Mouse (Mus musculus) bone marrow macrophage, adult 2 months (primary cell): ENCODE measurements around the gene Cyb561. TPM values are rescaled to one million over a fixed set of nuclear protein-coding genes. Genes with fewer than 3 reads are reported as not detected.

Experiments
- H3K27ac ChIP-seq: 2 replicates; pipeline ENCODE4 v1.5.1; 2012; ENCODE audit warnings: low read depth, low read length; ENCODE audit not compliant: insufficient read depth
- H3K4me1 ChIP-seq: 2 replicates; pipeline ENCODE4 v1.6.1; 2012; ENCODE audit warnings: low read length; ENCODE audit not compliant: control insufficient read depth, insufficient read depth
- H3K4me3 ChIP-seq: 2 replicates; pipeline ENCODE4 v1.5.1; 2012; ENCODE audit warnings: mild to moderate bottlenecking, low read length, moderate library complexity; ENCODE audit not compliant: insufficient read depth
- CTCF ChIP-seq: IDR thresholded peaks from 2 replicates; pipeline ENCODE4 v1.5.1; 2012; ENCODE audit warnings: low read depth, mild to moderate bottlenecking, low read length, moderate library complexity
- POLR2A ChIP-seq: IDR thresholded peaks from 2 replicates; pipeline ENCODE4 v1.6.1; 2012; ENCODE audit warnings: mild to moderate bottlenecking, low read depth, low read length, borderline replicate concordance
- polyA plus RNA-seq: library from polyadenylated mRNA; stranded (reverse); fragments of >200 nt; gene quantifications from 2 replicates; pipeline ENCODE4 v1.2.4, GENCODE M21; 2012; ENCODE audit not compliant: missing spikeins, insufficient read depth, insufficient read length

Cyb561 gene
- polyA plus RNA-seq, 1 experiment, result not detected

DNA sequence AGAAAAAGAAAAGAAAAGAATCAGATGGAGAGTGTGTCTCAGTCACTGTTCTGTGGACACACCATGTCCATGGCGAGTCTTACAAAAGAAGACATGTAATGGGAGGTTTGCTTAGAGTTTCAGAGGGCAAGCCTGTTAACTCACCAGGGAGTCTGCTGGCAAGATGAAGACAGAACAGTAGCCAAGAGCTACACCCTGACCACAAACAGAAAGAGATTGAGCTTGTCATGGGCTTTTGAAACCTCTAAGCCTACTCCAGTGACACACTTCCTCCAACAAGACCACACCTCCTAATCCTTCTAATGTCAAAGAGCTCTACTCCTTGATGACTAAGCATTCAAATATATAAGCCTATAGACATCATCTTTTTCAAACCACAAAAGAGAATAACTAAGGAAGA is 45.8 kb downstream of the Cyb561 start:
- TF ChIP-seq CTCF, result no peak
- TF ChIP-seq POLR2A, result no peak
- Histone ChIP-seq H3K27ac (no peak overlapping the region), H3K4me3 (no peak overlapping the region), H3K4me1 (peaks cover 12% of the 10 kb centered on the region)

DNA sequence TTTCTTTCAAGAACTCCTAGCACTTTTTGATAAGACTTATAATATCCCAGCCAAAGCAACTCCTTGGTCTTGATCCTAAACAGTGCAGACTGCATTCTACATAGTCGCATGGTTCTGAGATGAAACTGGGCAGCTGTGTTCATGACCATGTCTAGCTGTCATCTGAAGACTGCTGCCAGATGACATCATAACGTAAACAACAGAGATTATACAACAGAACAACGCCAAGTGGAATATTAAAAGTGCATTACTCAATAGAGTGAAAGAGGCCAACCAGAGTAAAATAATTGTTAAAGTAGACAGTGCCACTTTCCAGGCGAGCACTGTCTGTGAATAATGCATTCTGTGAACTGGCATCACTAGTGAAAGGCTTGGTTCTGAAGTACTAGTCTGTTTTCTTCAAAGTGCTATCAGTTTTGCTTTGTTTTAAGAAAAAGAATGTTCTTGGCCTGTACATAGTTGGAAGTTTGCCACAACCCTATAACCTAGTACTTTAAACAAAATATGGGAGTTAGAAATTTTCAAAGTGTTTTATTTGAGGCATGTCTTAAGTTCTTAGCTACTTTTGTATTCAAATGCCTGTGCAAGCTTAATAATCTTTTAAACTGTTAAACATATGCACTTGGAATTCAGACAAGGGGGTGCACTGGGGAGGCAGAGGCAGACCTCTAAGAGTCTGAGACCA is 47.5 kb downstream of the Cyb561 start:
- TF ChIP-seq CTCF, result no peak
- TF ChIP-seq POLR2A, result no peak
- no peak overlapping the region for H3K4me3 ChIP-seq
- no peak overlapping the region for H3K27ac ChIP-seq
- peaks cover 18% of the 10 kb centered on the region for H3K4me1 ChIP-seq

DNA sequence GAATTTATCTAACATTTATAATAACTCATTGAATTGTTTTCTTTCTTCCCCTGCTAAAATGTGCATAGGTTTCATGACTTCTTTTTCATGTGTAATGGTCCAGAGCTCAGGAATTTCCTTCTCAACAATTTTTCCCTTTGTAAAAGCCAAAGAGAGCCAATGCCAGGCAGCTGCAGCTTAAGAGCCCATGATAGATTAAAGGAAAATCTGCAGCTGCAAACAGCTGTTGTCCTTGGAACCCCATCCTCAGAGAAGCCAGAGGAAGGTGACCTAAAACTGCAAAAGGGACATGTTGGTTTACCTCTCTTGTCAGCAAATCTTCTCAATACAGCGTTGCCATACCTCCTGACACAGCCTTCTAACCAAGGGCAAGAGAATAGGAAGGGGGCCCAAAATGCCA is 50.2 kb downstream of the Cyb561 start:
- peaks cover 29% of the 10 kb centered on the region for H3K4me1 ChIP-seq
- no peak overlapping the region for H3K4me3 ChIP-seq
- TF ChIP-seq POLR2A, result no peak
- no peak for TF ChIP-seq CTCF
- no peak overlapping the region for H3K27ac ChIP-seq

DNA sequence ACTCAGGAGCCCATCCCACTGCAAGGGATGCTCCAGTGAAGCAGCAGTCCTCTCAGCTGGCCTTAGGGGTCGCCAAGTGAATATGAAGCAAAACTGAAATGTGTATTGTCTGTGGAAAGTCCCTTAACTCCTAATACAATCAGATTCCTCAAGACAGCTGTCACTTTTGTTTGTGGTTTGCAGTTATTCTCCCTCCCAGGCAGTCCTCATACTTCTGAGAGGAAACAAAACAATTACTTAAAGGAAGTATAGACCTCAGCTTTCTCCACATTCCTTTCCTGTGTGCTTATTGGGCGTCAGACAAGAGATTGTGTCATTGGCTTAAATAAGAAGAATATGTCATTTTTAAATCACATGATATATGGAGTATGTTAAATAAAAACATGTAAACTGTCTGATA is 51.6 kb downstream of the Cyb561 start:
- Histone ChIP-seq H3K4me1 (peaks cover 29% of the 10 kb centered on the region), H3K27ac (peak overlapping the region; percentile 88), H3K4me3 (peak overlapping the region; percentile 52)
- TF ChIP-seq CTCF, result no peak
- no peak for TF ChIP-seq POLR2A

DNA sequence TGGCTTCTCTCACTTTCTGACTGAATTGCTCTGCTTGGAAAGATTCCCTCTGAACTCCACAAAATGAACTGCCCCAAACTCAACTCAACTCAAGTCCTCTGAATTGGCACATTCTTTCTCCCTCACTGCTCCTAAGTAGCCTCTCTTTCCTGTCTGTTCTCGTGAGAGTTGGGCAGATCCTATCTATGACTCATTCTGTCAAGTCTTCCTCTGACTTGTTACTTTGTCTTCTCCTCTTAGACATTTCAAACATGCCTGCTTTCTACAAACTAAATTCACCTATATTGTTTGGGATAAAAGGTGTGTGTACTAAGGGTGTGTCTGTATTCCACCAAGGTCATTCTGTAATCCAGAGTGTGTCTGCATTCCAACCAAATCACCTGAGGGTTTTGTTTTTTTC is 54.0 kb downstream of the Cyb561 start:
- Histone ChIP-seq H3K4me3 (no peak overlapping the region), H3K4me1 (peaks cover 22% of the 10 kb centered on the region)
- TF ChIP-seq CTCF (no peak), POLR2A (no peak)

DNA sequence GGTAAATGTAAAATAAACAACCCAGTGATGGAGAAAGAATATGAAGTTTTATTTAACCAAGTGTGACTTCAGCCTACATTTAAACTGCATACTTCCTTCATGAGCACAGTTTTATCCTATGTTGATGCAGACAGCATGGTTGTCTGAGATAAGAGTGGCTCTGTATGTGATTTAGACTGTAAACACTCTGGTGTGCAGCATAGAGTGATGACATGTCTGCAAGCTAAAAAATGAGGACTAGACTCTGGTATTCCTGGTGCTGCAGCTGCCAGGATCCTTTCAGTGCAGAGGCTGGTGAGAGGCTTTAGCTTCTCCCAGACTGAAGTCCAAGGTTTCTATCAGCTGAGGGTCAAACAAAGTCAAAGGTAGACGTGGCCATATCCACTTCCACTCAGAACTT is 65.9 kb downstream of the Cyb561 start:
- Histone ChIP-seq H3K27ac (no peak overlapping the region), H3K4me3 (no peak overlapping the region), H3K4me1 (no peaks in the 10 kb centered on the region)
- no peak for TF ChIP-seq CTCF
- TF ChIP-seq POLR2A, result no peak

More for the DNA sequence above, 54.0 kb downstream of the Cyb561 start:
- H3K27ac ChIP-seq, result no peak overlapping the region

DNA sequence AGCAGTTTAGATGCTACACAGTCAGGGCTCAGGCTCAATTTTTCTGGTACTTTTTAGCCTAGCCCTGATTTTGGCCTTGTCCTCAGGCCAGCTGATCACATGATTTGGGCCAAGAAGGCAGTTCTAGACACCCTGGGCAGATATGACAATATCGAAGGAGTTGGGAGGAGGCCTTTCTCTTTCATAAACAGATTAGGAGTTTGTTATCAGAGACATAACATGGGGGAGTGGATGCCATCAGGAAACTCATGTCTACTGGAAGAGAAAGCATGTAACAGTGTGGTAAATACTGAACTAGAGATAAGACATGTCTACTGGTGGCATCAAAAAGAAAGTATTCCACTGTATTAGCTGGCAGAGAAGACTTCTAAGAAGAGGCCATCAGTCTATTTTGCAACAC is 67.6 kb downstream of the Cyb561 start:
- Histone ChIP-seq H3K27ac (no peak overlapping the region), H3K4me3 (no peak overlapping the region), H3K4me1 (no peaks in the 10 kb centered on the region)
- TF ChIP-seq POLR2A (no peak), CTCF (no peak)

Other genes with a start within 250 kb of the Cyb561 start
- gene Ace, start 14.6 kb upstream of the Cyb561 start, polyA plus RNA-seq, result 0.27 and 0.88 TPM in 2 replicates
- gene Ace3, start 41.3 kb upstream of the Cyb561 start, polyA plus RNA-seq, result not detected in 2 replicates
- gene Kcnh6, start 54.8 kb upstream of the Cyb561 start, polyA plus RNA-seq, result not detected in 2 replicates
- gene Dcaf7, start 83.5 kb upstream of the Cyb561 start, polyA plus RNA-seq, result 48.8 and 55.3 TPM in 2 replicates
- 7.2 and 7.6 TPM in 2 replicates for gene Taco1, start 112.7 kb upstream of the Cyb561 start, polyA plus RNA-seq
- gene Map3k3, start 131.3 kb upstream of the Cyb561 start, polyA plus RNA-seq, result 67.0 and 70.9 TPM in 2 replicates
- gene Gm10840, start 207.5 kb upstream of the Cyb561 start, polyA plus RNA-seq, result not detected in 2 replicates
- gene Limd2, start 207.5 kb upstream of the Cyb561 start, polyA plus RNA-seq, result 263 and 272 TPM in 2 replicates
- 23.8 and 25.4 TPM in 2 replicates for gene Strada, start 248.8 kb upstream of the Cyb561 start, polyA plus RNA-seq